Mouse (Mus musculus) bone marrow macrophage, adult 2 months (primary cell): ENCODE measurements around the gene Kbtbd8.

Source experiments
- CTCF ChIP-seq: IDR thresholded peaks from 2 replicates; pipeline ENCODE4 v1.5.1; 2012; ENCODE audit warnings: low read depth, mild to moderate bottlenecking, low read length, moderate library complexity
- POLR2A ChIP-seq: IDR thresholded peaks from 2 replicates; pipeline ENCODE4 v1.6.1; 2012; ENCODE audit warnings: mild to moderate bottlenecking, low read depth, low read length, borderline replicate concordance

- TF ChIP-seq CTCF (no peak), POLR2A (no peak)
These were observed 22.3 kb upstream of the Kbtbd8 start for GRCm38 (mm10) chr6:95094695-95095094.
